Mouse (Mus musculus): ENCODE measurements around the gene Coa5. TPM values are rescaled to one million over a fixed set of nuclear protein-coding genes. Genes with fewer than 3 reads are reported as not detected.

Coa5 gene
- total and polyA plus RNA-seq, 3 experiments: 31.4 to 34.5 TPM; not detected in 1

DNA sequence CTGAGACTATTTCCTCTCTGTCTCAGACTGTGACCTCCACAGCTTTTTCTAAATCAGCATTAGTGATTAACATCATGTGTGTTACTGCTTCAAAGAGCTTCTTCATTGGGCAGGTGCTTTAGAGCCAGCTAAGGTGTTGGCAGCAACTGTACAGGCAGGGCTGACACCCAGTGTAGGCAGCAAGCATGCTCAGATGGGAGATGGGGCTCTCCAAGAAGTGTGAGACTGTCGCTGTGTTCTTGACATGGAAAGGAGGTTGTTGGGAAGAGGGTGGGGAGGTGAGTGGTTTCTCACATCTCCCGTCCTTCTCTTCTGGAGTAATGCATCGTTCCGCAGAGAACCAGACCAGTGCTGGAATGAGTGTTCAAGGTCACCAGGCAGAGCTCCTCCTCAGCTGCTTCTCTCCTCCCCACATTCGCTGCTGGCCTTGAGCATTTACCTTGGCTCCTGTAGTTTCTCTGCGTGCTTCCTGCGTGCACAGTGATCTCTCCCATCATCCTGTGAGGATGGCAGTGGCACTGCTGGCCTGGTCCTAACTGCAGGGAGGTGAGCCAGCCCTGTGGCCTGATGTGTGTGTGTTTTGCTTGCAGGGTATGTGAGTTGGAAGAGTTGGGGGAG is 61.0 kb downstream of the Coa5 start:
- Histone ChIP-seq H3K79me2 (ENCODE audit: control insufficient read depth, insufficient read depth, low read length, poor library complexity) (no peaks in the 10 kb centered on the region), H3K4me3 (ENCODE audit: control insufficient read depth in 1 of 2, insufficient read depth in 1 of 2, low read depth in 2 of 2, low read length in 2 of 2) (no peak overlapping the region), H3K27ac (ENCODE audit: control insufficient read depth, low read depth, low read length) (no peak overlapping the region), H3K4me1 (ENCODE audit: control insufficient read depth in 1 of 2, insufficient read depth in 2 of 2, low read length in 2 of 2) (no peaks in the 10 kb centered on the region), H3K27me3 (ENCODE audit: control insufficient read depth in 1 of 2, insufficient read depth in 2 of 2, low read length in 2 of 2) (no peaks in the 10 kb centered on the region), H3K9ac (ENCODE audit: control insufficient read depth, low read depth, low read length, poor library complexity, severe bottlenecking) (no peak overlapping the region), H3K9me3 (replicated peaks; ENCODE audit: insufficient read depth, low read length) (no peaks in the 10 kb centered on the region), H3K36me3 (ENCODE audit: control insufficient read depth in 1 of 2, insufficient read depth in 2 of 2, low read length in 2 of 2) (no peaks in the 10 kb centered on the region)
- no peak for DNase-seq (ENCODE audit: low read depth, low spot score)
- TF ChIP-seq USF2 (IDR thresholded peaks at IDR 0.05; ENCODE audit: borderline replicate concordance in 1 of 2, insufficient read depth in 1 of 2, low read depth in 1 of 2, low read length in 2 of 2) (no peak), ELF1 (IDR thresholded peaks at IDR 0.05; ENCODE audit: low read depth, low read length) (no peak), CHD2 (IDR thresholded peaks at IDR 0.05; ENCODE audit: low read length) (no peak), KAT2A (conservative IDR thresholded peaks at IDR 0.05; ENCODE audit: low read depth, low read length) (no peak), NRF1 (IDR thresholded peaks at IDR 0.05; ENCODE audit: insufficient read depth, low read depth, low read length, poor library complexity, severe bottlenecking) (no peak), HCFC1 (IDR thresholded peaks at IDR 0.05; ENCODE audit: low read depth, low read length) (no peak), MAX (IDR thresholded peaks at IDR 0.05; ENCODE audit: low read length) (no peak), MXI1 (IDR thresholded peaks at IDR 0.05; ENCODE audit: low read depth, low read length) (no peak), JUND (IDR thresholded peaks at IDR 0.05; ENCODE audit: low read depth, low read length) (no peak), MYC (IDR thresholded peaks at IDR 0.05; ENCODE audit: low read depth, low read length) (no peak), SMC3 (IDR thresholded peaks at IDR 0.05; ENCODE audit: low read depth, low read length) (no peak), POLR2A (IDR thresholded peaks at IDR 0.05; ENCODE audit: control insufficient read depth in 1 of 2, insufficient read depth in 1 of 2, low read depth in 1 of 2, low read length in 2 of 2, poor library complexity in 1 of 2) (no peak), ETS1 (IDR thresholded peaks at IDR 0.05; ENCODE audit: low read depth, low read length) (no peak), USF1 (IDR thresholded peaks at IDR 0.05; ENCODE audit: low read depth, low read length) (no peak), ZC3H11A (IDR thresholded peaks at IDR 0.05; ENCODE audit: low read depth, low read length) (no peak)

DNA sequence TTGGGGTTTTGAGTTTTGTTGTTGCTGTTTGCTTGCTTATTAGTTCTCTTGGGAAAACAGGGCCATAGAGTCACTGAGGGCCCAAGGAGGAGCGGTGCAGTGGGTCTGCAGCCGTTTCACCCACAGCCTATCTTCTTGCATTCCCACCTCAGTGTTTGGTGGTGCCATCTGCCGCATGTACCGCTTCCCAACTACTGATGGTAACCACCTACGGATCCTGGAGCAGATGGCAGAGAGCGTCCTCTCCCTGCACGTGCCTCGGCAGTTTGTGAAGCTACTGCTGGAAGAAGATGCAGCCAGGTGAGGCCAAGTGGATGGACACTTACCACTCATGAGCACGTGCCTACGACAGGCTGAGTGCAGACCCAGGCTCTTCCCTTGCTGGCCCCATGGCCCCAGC is 61.8 kb downstream of the Coa5 start:
- Histone ChIP-seq H3K9me3 (replicated peaks; ENCODE audit: insufficient read depth, low read length) (no peaks in the 10 kb centered on the region), H3K4me1 (ENCODE audit: control insufficient read depth in 1 of 2, insufficient read depth in 2 of 2, low read length in 2 of 2) (no peaks in the 10 kb centered on the region), H3K36me3 (ENCODE audit: control insufficient read depth in 1 of 2, insufficient read depth in 2 of 2, low read length in 2 of 2) (no peaks in the 10 kb centered on the region), H3K27me3 (ENCODE audit: control insufficient read depth in 1 of 2, insufficient read depth in 2 of 2, low read length in 2 of 2) (no peaks in the 10 kb centered on the region), H3K4me3 (ENCODE audit: control insufficient read depth in 1 of 2, insufficient read depth in 1 of 2, low read depth in 2 of 2, low read length in 2 of 2) (no peak overlapping the region), H3K9ac (ENCODE audit: control insufficient read depth, low read depth, low read length, poor library complexity, severe bottlenecking) (no peak overlapping the region), H3K27ac (ENCODE audit: control insufficient read depth, low read depth, low read length) (no peak overlapping the region), H3K79me2 (ENCODE audit: control insufficient read depth, insufficient read depth, low read length, poor library complexity) (no peaks in the 10 kb centered on the region)
- no peak for DNase-seq (ENCODE audit: low read depth, low spot score)
- no peak; a peak in 1 of 6 replicates for TF ChIP-seq CTCF (IDR thresholded peaks at IDR 0.05 in 2 of 3, conservative IDR thresholded peaks at IDR 0.05 in 1 of 3; ENCODE audit: control insufficient read depth in 1 of 3, insufficient read depth in 1 of 3, low read depth in 2 of 3, low read length in 3 of 3, poor library complexity in 1 of 3, severe bottlenecking in 1 of 3)
- no peak for TF ChIP-seq SIN3A (IDR thresholded peaks at IDR 0.05; ENCODE audit: low read length)
- no peak for TF ChIP-seq UBTF (IDR thresholded peaks at IDR 0.05; ENCODE audit: borderline replicate concordance, insufficient read depth, low read depth, low read length)
- TF ChIP-seq SMC3 (IDR thresholded peaks at IDR 0.05; ENCODE audit: low read depth, low read length): no peak
- no peak for TF ChIP-seq NRF1 (IDR thresholded peaks at IDR 0.05; ENCODE audit: insufficient read depth, low read depth, low read length, poor library complexity, severe bottlenecking)
- no peak for TF ChIP-seq BHLHE40 (IDR thresholded peaks at IDR 0.05; ENCODE audit: borderline replicate concordance, low read depth, low read length)

Other genes with a start within 250 kb of the Coa5 start
- 0.04 TPM in 1 of 2 replicates, not detected in the other for gene Cnga3, start 215.7 kb downstream of the Coa5 start, total RNA-seq (2012; rRNA removed)
- gene Cnga3, start 215.7 kb downstream of the Coa5 start, polyA plus RNA-seq (2012; ENCODE audit: insufficient read depth in 1 of 2, insufficient read length in 2 of 2, low read depth in 1 of 2, low replicate concordance in 2 of 2, missing spikeins in 1 of 2): not detected
- gene Inpp4a, start 130.2 kb downstream of the Coa5 start, total RNA-seq (2012; rRNA removed): 1.6 and 2.4 TPM in 2 replicates
- gene Inpp4a, start 130.2 kb downstream of the Coa5 start, polyA plus RNA-seq (2012; ENCODE audit: insufficient read depth in 1 of 2, insufficient read length in 2 of 2, low read depth in 1 of 2, low replicate concordance in 2 of 2, missing spikeins in 1 of 2): 1 to 10 TPM in 1 of 2 experiments, not detected in 1; 5.0 TPM
- gene Unc50, start within 50 bp of the Coa5 start, total RNA-seq (2012; rRNA removed): 56.4 and 62.3 TPM in 2 replicates
- gene Unc50, start within 50 bp of the Coa5 start, polyA plus RNA-seq (2012; ENCODE audit: insufficient read depth in 1 of 2, insufficient read length in 2 of 2, low read depth in 1 of 2, low replicate concordance in 2 of 2, missing spikeins in 1 of 2): 100 to 1,000 TPM in 1 of 2 experiments, 10 to 100 TPM in 1; 61.8 to 609 TPM
- gene Mgat4a, start 110.9 kb upstream of the Coa5 start, total RNA-seq (2012; rRNA removed): 1.9 and 2.7 TPM in 2 replicates
- gene Mgat4a, start 110.9 kb upstream of the Coa5 start, polyA plus RNA-seq (2012; ENCODE audit: insufficient read depth in 1 of 2, insufficient read length in 2 of 2, low read depth in 1 of 2, low replicate concordance in 2 of 2, missing spikeins in 1 of 2): 1 to 10 TPM in 1 of 2 experiments, not detected in 1; 2.8 TPM

Data from MEL (cell line).